Mouse (Mus musculus) CH12.LX (cell line): ENCODE results near the gene Flot2. TPM values are rescaled to one million over a fixed set of nuclear protein-coding genes. Genes with fewer than 3 reads are reported as not detected.
A peak's percentile ranks its signal among the peaks of the same experiment; 100 is the strongest.

Experiments used
- DNase-seq: peaks from one replicate; pipeline ENCODE4 v3.0.0-alpha.2; 2013; ENCODE audit errors: extremely low read depth
- H3K27ac ChIP-seq: 2 replicates; pipeline ENCODE4 v1.5.1; 2012; ENCODE audit warnings: low read depth, mild to moderate bottlenecking, control low read depth, moderate library complexity; ENCODE audit not compliant: insufficient read depth
- H3K27me3 ChIP-seq: replicated peaks from 2 replicates; pipeline ENCODE3; 2012; ENCODE audit warnings: inconsistent platforms
- H3K36me3 ChIP-seq, 2 experiments: replicated peaks in 1 of 2; 2 replicates each; pipeline versions ENCODE3 to v1.6.1; 2012; ENCODE audit warnings: inconsistent platforms in 1 of 2, low read length in 1 of 2, mild to moderate bottlenecking in 1 of 2, mixed read lengths in 1 of 2, moderate library complexity in 1 of 2; ENCODE audit not compliant: control insufficient read depth in 1 of 2, insufficient read depth in 1 of 2
- H3K4me1 ChIP-seq, 2 experiments: 2 replicates each; pipeline ENCODE4 v1.6.1; 2012; ENCODE audit warnings: inconsistent platforms in 1 of 2, moderate library complexity in 1 of 2; ENCODE audit not compliant: insufficient read depth in 2 of 2, control insufficient read depth in 1 of 2
- H3K4me2 ChIP-seq: 2 replicates; pipeline ENCODE4 v1.6.1; 2012; ENCODE audit warnings: low read depth, mild to moderate bottlenecking, control low read depth; ENCODE audit not compliant: poor library complexity, insufficient read depth, severe bottlenecking
- H3K4me3 ChIP-seq, 3 experiments: fragments of 150-350 bp in 1 of 3; sonication (generic) in 1 of 3; replicated peaks in 1 of 3; 2 replicates each; pipeline versions ENCODE3 to v1.5.1; 2011 to 2012; ENCODE audit warnings: low read depth in 2 of 3, low read length in 2 of 3, mild to moderate bottlenecking in 2 of 3, moderate library complexity in 2 of 3, control low read depth in 1 of 3, improper control_type of control experiment in 1 of 3, inconsistent platforms in 1 of 3, mixed read lengths in 1 of 3; ENCODE audit not compliant: poor library complexity in 1 of 3
- H3K79me2 ChIP-seq: replicated peaks from 2 replicates; pipeline ENCODE4 v1.6.1; 2012; ENCODE audit warnings: mild to moderate bottlenecking, moderate library complexity; ENCODE audit not compliant: control insufficient read depth, poor library complexity, insufficient read depth, severe bottlenecking; ENCODE audit errors: extremely low read depth
- H3K9ac ChIP-seq: 2 replicates; pipeline ENCODE4 v1.6.1; 2012; ENCODE audit warnings: low read depth, mild to moderate bottlenecking, control low read depth, moderate library complexity; ENCODE audit not compliant: insufficient read depth
- H3K9me3 ChIP-seq: replicated peaks from 2 replicates; pipeline ENCODE3; 2012; ENCODE audit warnings: low read length, inconsistent platforms, mixed read lengths
- BHLHE40 ChIP-seq: IDR thresholded peaks from 2 replicates; pipeline ENCODE4 v1.6.1; 2011; ENCODE audit warnings: mild to moderate bottlenecking, low read depth, low read length, improper control_type of control experiment
- CHD1 ChIP-seq: IDR thresholded peaks from 2 replicates; pipeline ENCODE4 v1.6.1; 2012; ENCODE audit warnings: low read depth, low read length, improper control_type of control experiment, inconsistent platforms
- CHD2 ChIP-seq: IDR thresholded peaks from 2 replicates; pipeline ENCODE4 v1.6.1; 2011; ENCODE audit warnings: low read length, improper control_type of control experiment
- CTCF ChIP-seq, 2 experiments: IDR thresholded peaks in 1 of 2; conservative IDR thresholded peaks in 1 of 2; 2 replicates each; pipeline ENCODE4 v1.5.1; 2011 to 2012; ENCODE audit warnings: low read depth in 2 of 2, low read length in 2 of 2, improper control_type of control experiment in 1 of 2, inconsistent platforms in 1 of 2, mild to moderate bottlenecking in 1 of 2, moderate library complexity in 1 of 2
- E2F4 ChIP-seq: IDR thresholded peaks from 2 replicates; pipeline ENCODE4 v1.6.1; 2011; ENCODE audit warnings: low read depth, low read length, improper control_type of control experiment; ENCODE audit not compliant: insufficient replicate concordance
- ELF1 ChIP-seq: IDR thresholded peaks from 2 replicates; pipeline ENCODE4 v1.6.1; 2014; ENCODE audit warnings: low read depth, mild to moderate bottlenecking, inconsistent platforms, low read length, improper control_type of control experiment
- EP300 ChIP-seq: IDR thresholded peaks from 2 replicates; pipeline ENCODE4 v1.6.1; 2011; ENCODE audit warnings: low read length, improper control_type of control experiment
- ETS1 ChIP-seq: conservative IDR thresholded peaks from 2 replicates; pipeline ENCODE4 v1.6.1; 2012; ENCODE audit warnings: low read depth, mild to moderate bottlenecking, inconsistent platforms, low read length, improper control_type of control experiment, moderate library complexity
- GABPA ChIP-seq: IDR thresholded peaks from 2 replicates; pipeline ENCODE4 v1.6.1; 2012; ENCODE audit warnings: low read depth, low read length, improper control_type of control experiment, inconsistent platforms; ENCODE audit not compliant: insufficient replicate concordance
- HCFC1 ChIP-seq: IDR thresholded peaks from 2 replicates; pipeline ENCODE4 v1.6.1; 2012; ENCODE audit warnings: low read depth, mild to moderate bottlenecking, inconsistent platforms, low read length, improper control_type of control experiment
- IRF4 ChIP-seq: IDR thresholded peaks from 2 replicates; pipeline ENCODE4 v1.6.1; 2014; ENCODE audit warnings: low read depth, mild to moderate bottlenecking, inconsistent platforms, low read length, improper control_type of control experiment
- JUN ChIP-seq: IDR thresholded peaks from 2 replicates; pipeline ENCODE4 v1.6.1; 2011; ENCODE audit warnings: low read depth, mild to moderate bottlenecking, low read length, improper control_type of control experiment, moderate library complexity; ENCODE audit not compliant: insufficient read depth
- JUND ChIP-seq: conservative IDR thresholded peaks from 2 replicates; pipeline ENCODE4 v1.6.1; 2011; ENCODE audit warnings: low read depth, low read length, improper control_type of control experiment
- KAT2A ChIP-seq: IDR thresholded peaks from 2 replicates; pipeline ENCODE4 v1.6.1; 2012; ENCODE audit warnings: low read length, improper control_type of control experiment, inconsistent platforms; ENCODE audit not compliant: insufficient replicate concordance
- MAFK ChIP-seq: IDR thresholded peaks from 2 replicates; pipeline ENCODE4 v1.6.1; 2011; ENCODE audit warnings: low read length, improper control_type of control experiment; ENCODE audit not compliant: insufficient replicate concordance
- MAX ChIP-seq: IDR thresholded peaks from 2 replicates; pipeline ENCODE4 v1.6.1; 2011; ENCODE audit warnings: low read length, improper control_type of control experiment
- MAZ ChIP-seq: IDR thresholded peaks from 2 replicates; pipeline ENCODE4 v1.6.1; 2012; ENCODE audit warnings: low read depth, mild to moderate bottlenecking, inconsistent platforms, low read length, improper control_type of control experiment, moderate library complexity
- MEF2A ChIP-seq: IDR thresholded peaks from 2 replicates; pipeline ENCODE4 v1.6.1; 2014; ENCODE audit warnings: low read depth, mild to moderate bottlenecking, inconsistent platforms, low read length, improper control_type of control experiment, borderline replicate concordance
- MXI1 ChIP-seq: IDR thresholded peaks from 2 replicates; pipeline ENCODE4 v1.6.1; 2011; ENCODE audit warnings: mild to moderate bottlenecking, low read depth, low read length, improper control_type of control experiment
- MYC ChIP-seq: IDR thresholded peaks from 2 replicates; pipeline ENCODE4 v1.6.1; 2011; ENCODE audit warnings: low read depth, mild to moderate bottlenecking, improper control_type of control experiment, low read length
- NELFE ChIP-seq: IDR thresholded peaks from 2 replicates; pipeline ENCODE4 v1.6.1; 2011; ENCODE audit warnings: low read depth, low read length, improper control_type of control experiment
- NRF1 ChIP-seq: IDR thresholded peaks from 2 replicates; pipeline ENCODE4 v1.6.1; 2014; ENCODE audit warnings: low read depth, mild to moderate bottlenecking, inconsistent platforms, low read length, improper control_type of control experiment, moderate library complexity
- PAX5 ChIP-seq: IDR thresholded peaks from 2 replicates; pipeline ENCODE4 v1.6.1; 2012; ENCODE audit warnings: low read length, inconsistent platforms, mixed read lengths
- POLR2A ChIP-seq: IDR thresholded peaks from 2 replicates; pipeline ENCODE4 v1.6.1; 2011; ENCODE audit warnings: low read depth, mild to moderate bottlenecking, improper control_type of control experiment, low read length
- POLR2AphosphoS2 ChIP-seq: IDR thresholded peaks from 2 replicates; pipeline ENCODE4 v1.6.1; 2011; ENCODE audit warnings: low read depth, low read length, improper control_type of control experiment
- RAD21 ChIP-seq: IDR thresholded peaks from 2 replicates; pipeline ENCODE4 v1.6.1; 2011; ENCODE audit warnings: low read depth, mild to moderate bottlenecking, low read length, improper control_type of control experiment, moderate library complexity
- RCOR1 ChIP-seq: conservative IDR thresholded peaks from 2 replicates; pipeline ENCODE4 v1.6.1; 2012; ENCODE audit warnings: low read depth, mild to moderate bottlenecking, inconsistent platforms, low read length, improper control_type of control experiment
- SIN3A ChIP-seq: IDR thresholded peaks from 2 replicates; pipeline ENCODE4 v1.6.1; 2012; ENCODE audit warnings: low read length, improper control_type of control experiment, inconsistent platforms
- SMC3 ChIP-seq: IDR thresholded peaks from 2 replicates; pipeline ENCODE4 v1.6.1; 2011; ENCODE audit warnings: low read depth, low read length, improper control_type of control experiment
- TBP ChIP-seq: conservative IDR thresholded peaks from 2 replicates; pipeline ENCODE4 v1.6.1; 2011; ENCODE audit warnings: low read depth, low read length, improper control_type of control experiment
- TCF12 ChIP-seq: IDR thresholded peaks from 2 replicates; pipeline ENCODE4 v1.6.1; 2014; ENCODE audit warnings: low read depth, mild to moderate bottlenecking, inconsistent platforms, low read length, improper control_type of control experiment
- UBTF ChIP-seq: IDR thresholded peaks from 2 replicates; pipeline ENCODE4 v1.6.1; 2012; ENCODE audit warnings: low read depth, mild to moderate bottlenecking, inconsistent platforms, low read length, improper control_type of control experiment, moderate library complexity
- USF1 ChIP-seq: IDR thresholded peaks from 2 replicates; pipeline ENCODE4 v1.6.1; 2014; ENCODE audit warnings: low read depth, mild to moderate bottlenecking, inconsistent platforms, low read length, improper control_type of control experiment
- USF2 ChIP-seq: conservative IDR thresholded peaks from 2 replicates; pipeline ENCODE4 v1.6.1; 2011; ENCODE audit warnings: low read depth, low read length, improper control_type of control experiment
- ZKSCAN1 ChIP-seq: IDR thresholded peaks from 2 replicates; pipeline ENCODE4 v1.6.1; 2012; ENCODE audit warnings: low read depth, inconsistent platforms, low read length, improper control_type of control experiment, borderline replicate concordance
- ZMIZ1 ChIP-seq: IDR thresholded peaks from 2 replicates; pipeline ENCODE4 v1.6.1; 2012; ENCODE audit warnings: low read depth, mild to moderate bottlenecking, inconsistent platforms, low read length, improper control_type of control experiment
- ZNF384 ChIP-seq: IDR thresholded peaks from 2 replicates; pipeline ENCODE4 v1.6.1; 2012; ENCODE audit warnings: low read depth, low read length, improper control_type of control experiment, inconsistent platforms
- dilution Hi-C: fragments of 300-500 bp; cut with MboI; formaldehyde crosslinking; loops from 2 replicates; pipeline ENCODE4 v1.14.3; 2020; ENCODE audit warnings: low sequenced_read_pairs; ENCODE audit not compliant: extremely low pct_unique_long_range_greater_than_20kb, extremely low pct_ligation_motif_present
- in situ Hi-C: fragments of 300-500 bp; cut with MboI; formaldehyde crosslinking; loops from 3 replicates; pipeline ENCODE4 v1.14.3; 2019; ENCODE audit warnings: low sequenced_read_pairs, low pct_ligation_motif_present, low pct_unique_long_range_greater_than_20kb, mixed read lengths
- polyA plus RNA-seq: library from polyadenylated mRNA; unstranded; fragments of >175 nt; gene quantifications from 2 replicates; pipeline ENCODE4 v1.2.1, GENCODE M21; 2012; ENCODE audit warnings: low read depth; ENCODE audit not compliant: insufficient read length
- total RNA-seq, 2 experiments: library from RNA; depleted of rRNA; stranded (reverse); fragments of 300-350 nt in 1 of 2; fragments of >200 nt in 1 of 2; gene quantifications; 2 replicates each; pipeline ENCODE4 v1.2.3; 2012 to 2014

Flot2 gene
- total RNA-seq (2012; rRNA removed): 10.1 and 14.7 TPM in 2 replicates
- total RNA-seq (2014; rRNA removed): 4.3 and 5.2 TPM in 2 replicates
- polyA plus RNA-seq: 13.1 and 13.4 TPM in 2 replicates

DNA sequence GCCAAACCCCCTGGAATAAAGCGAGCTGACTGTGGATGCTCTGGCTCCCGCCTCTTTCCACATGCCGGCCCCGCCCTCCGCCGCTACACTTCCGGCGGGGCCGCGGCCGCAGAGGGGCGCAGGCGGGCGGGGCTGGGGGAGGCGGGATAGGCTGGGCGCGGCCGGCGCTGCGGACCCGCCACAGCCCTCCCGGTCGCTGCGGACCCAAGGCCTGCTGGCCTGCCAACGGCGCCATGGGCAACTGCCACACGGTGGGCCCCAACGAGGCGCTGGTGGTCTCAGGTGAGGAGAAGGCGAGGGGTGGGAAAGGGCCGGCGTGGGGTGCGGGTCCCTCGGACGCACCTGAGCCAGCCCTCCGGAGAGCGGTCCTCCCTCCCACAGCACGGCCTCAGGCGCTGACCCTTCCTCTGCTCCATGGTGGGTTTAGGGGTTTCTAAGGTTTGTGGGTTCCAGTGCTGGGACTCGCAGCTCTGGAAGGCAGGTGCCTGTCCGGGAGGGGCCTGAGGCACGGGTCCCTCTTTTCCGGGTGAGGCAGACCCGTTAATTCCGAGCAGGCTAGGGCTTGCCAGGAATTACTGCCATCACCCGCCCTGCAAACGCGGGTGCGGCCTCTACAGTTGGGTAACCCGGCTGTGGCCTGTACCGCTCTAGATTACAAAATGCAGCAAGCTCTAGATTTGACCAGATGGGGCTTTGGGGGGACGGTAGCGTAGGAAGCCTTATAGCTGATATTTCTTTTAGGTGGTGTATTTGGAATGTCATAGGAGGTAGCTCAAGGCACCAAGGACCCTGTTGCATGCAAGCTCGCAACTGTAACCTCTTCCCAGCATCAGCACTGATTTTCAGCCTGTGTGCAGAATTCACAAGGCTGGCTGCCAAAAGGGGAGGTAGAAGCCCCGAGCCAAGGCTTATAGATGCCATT lies at the start of gene Flot2:
Flot2 (plus strand) TSS at position 101 of the 922 bp plus-strand sequence.
- Histone ChIP-seq H3K27ac (no peak within 1 kb of the TSS), H3K79me2 (no peaks in the 10 kb centered on the region), H3K4me2 (peak within 1 kb of the TSS; percentile 44), H3K4me1 (peaks cover 8 to 24% of the 10 kb centered on the region in 2 experiments), H3K9me3 (no peaks in the 10 kb centered on the region), H3K27me3 (no peaks in the 10 kb centered on the region), H3K4me3 (peak within 1 kb of the TSS; percentile 68 to 88 (median 82)), H3K36me3 (peaks cover 7 to 41% of the 10 kb centered on the region in 2 experiments), H3K9ac (peak within 1 kb of the TSS; percentile 88)
- in situ Hi-C loops (no loop called here), dilution Hi-C loops (no loop called here)
- peak; percentile 45 for DNase-seq
- TF ChIP-seq MAZ: 0 out of 2 replicates have a peak, but pooled peaks have one; percentile 47
- TF ChIP-seq RAD21: no peak
- no peak for TF ChIP-seq ZKSCAN1
- TF ChIP-seq NRF1: peak; percentile 15; the same call in 1 of the 2 replicates
- no peak for TF ChIP-seq USF2
- TF ChIP-seq ZMIZ1: 0 out of 2 replicates have a peak, but pooled peaks have one; percentile 40
- TF ChIP-seq NELFE: no peak; the same call in 1 of the 2 replicates
- TF ChIP-seq ELF1: peak; percentile 71
- no peak for TF ChIP-seq ZNF384
- TF ChIP-seq POLR2AphosphoS2: peak; percentile 73
- no peak for TF ChIP-seq MAFK
- TF ChIP-seq HCFC1: peak; percentile 52
- TF ChIP-seq E2F4: no peak
- TF ChIP-seq IRF4: peak; percentile 6; the same call in 1 of the 2 replicates
- TF ChIP-seq TBP: no peak
- TF ChIP-seq MXI1: peak; percentile 27; the same call in 1 of the 2 replicates
- TF ChIP-seq TCF12: no peak; the same call in 1 of the 2 replicates
- TF ChIP-seq UBTF: no peak
- TF ChIP-seq KAT2A: no peak
- no peak for TF ChIP-seq USF1
- no peak for TF ChIP-seq MYC
- TF ChIP-seq BHLHE40: no peak
- TF ChIP-seq SIN3A: no peak
- no peak for TF ChIP-seq ETS1
- no peak for TF ChIP-seq MAX
- no peak for TF ChIP-seq PAX5
- peak in 1 of 2 experiments; percentile 29; a peak in 1 of 4 replicates for TF ChIP-seq CTCF (conservative IDR thresholded peaks at IDR 0.05 in 1 of 2, IDR thresholded peaks at IDR 0.05 in 1 of 2; ENCODE audit: low read depth in 2 of 2, low read length in 2 of 2)
- TF ChIP-seq JUN: no peak
- no peak for TF ChIP-seq GABPA
- TF ChIP-seq SMC3: no peak
- TF ChIP-seq EP300: no peak
- TF ChIP-seq JUND: no peak
- TF ChIP-seq CHD2: 0 out of 2 replicates have a peak, but pooled peaks have one; percentile 22
- no peak for TF ChIP-seq RCOR1
- no peak for TF ChIP-seq CHD1
- 0 out of 2 replicates have a peak, but pooled peaks have one; percentile 15 for TF ChIP-seq MEF2A
- TF ChIP-seq POLR2A: peak; percentile 65
